Mouse (Mus musculus) lung, adult 2 months (tissue): ENCODE measurements around the gene Tra2a. TPM values are rescaled to one million over a fixed set of nuclear protein-coding genes. Genes with fewer than 3 reads are reported as not detected.

Experiments used
- DNase-seq: peaks from one replicate; pipeline ENCODE4 v3.0.0; 2022
- H3K4me1 ChIP-seq: fragments of 200-500 bp; 2 replicates; pipeline ENCODE4 v1.6.1; 2011; ENCODE audit warnings: low read length; ENCODE audit not compliant: control insufficient read depth, insufficient read depth
- H3K4me3 ChIP-seq: fragments of 200-500 bp; replicated peaks from 2 replicates; pipeline ENCODE3; 2011; ENCODE audit warnings: low read depth, mild to moderate bottlenecking, control low read depth, low read length; ENCODE audit errors: extremely low read depth
- CTCF ChIP-seq: fragments of 200-500 bp; IDR thresholded peaks from 2 replicates; pipeline ENCODE4 v1.5.1; 2011; ENCODE audit warnings: mild to moderate bottlenecking, low read length, control low read depth; ENCODE audit not compliant: insufficient read depth
- POLR2A ChIP-seq: fragments of 200-500 bp; IDR thresholded peaks from 2 replicates; pipeline ENCODE4 v1.6.1; 2011; ENCODE audit warnings: low read depth, mild to moderate bottlenecking, control low read depth, low read length, borderline replicate concordance; ENCODE audit errors: extremely low read depth
- WGBS: fragments of 180-500 bp; shearing (Covaris S2); methylation state at CpG from one replicate; pipeline ENCODE4 v1.1.7; 2018; 5-methylcytosine and 5-hydroxymethylcytosine counted together
- polyA plus RNA-seq: library from polyadenylated mRNA; depleted of rRNA; stranded (reverse); fragments of >200 nt; gene quantifications from 2 replicates; pipeline ENCODE4 v1.2.3, GENCODE M21; 2012; rRNA removed

Gene Tra2a
- polyA plus RNA-seq, 1 experiment: 41.0 TPM

GRCm38 (mm10) chr6:49206416-49206815 lies 57.4 kb downstream of the Tra2a start:
- DNase-seq: no peak
- Histone ChIP-seq H3K4me3 (no peak overlapping the region), H3K4me1 (peaks cover 4% of the 10 kb centered on the region; the same call in 1 of the 2 replicates)
- 86% methylated on average over 1 of the region's 1 CpGs for WGBS
- TF ChIP-seq CTCF: no peak
- TF ChIP-seq POLR2A: no peak

GRCm38 (mm10) chr6:49195188-49195587 lies 68.6 kb downstream of the Tra2a start:
- no peak for DNase-seq
- WGBS: 91% methylated on average over 10 of the region's 10 CpGs
- TF ChIP-seq POLR2A (no peak), CTCF (no peak)

DNA sequence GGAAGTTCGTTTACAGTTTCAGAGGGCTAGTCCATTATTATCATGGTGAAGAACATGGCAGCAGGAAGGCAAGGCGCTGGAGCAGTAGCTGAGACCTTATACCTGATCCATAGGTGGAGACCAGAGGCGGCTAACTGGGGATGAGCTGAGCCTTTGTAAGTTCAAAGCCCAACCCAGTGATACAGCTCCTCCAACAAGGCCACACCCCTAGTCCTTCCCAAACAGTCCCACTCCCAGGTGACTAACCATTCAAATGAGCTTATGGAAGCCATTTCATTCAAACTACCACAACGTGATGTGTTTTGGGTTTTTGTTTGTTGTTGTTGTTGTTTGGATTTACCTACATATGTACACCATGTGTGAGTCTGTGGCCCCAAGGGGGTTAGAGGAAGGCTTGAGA lies 69.3 kb downstream of the Tra2a start:
- TF ChIP-seq POLR2A (no peak), CTCF (no peak)
- H3K4me1 ChIP-seq: no peaks in the 10 kb centered on the region
- 97% methylated on average over 4 of the region's 4 CpGs for WGBS
- DNase-seq: no peak
- H3K4me3 ChIP-seq: no peak overlapping the region

More at GRCm38 (mm10) chr6:49195188-49195587, 68.6 kb downstream of the Tra2a start:
- H3K4me1 ChIP-seq: no peaks in the 10 kb centered on the region
- no peak overlapping the region for H3K4me3 ChIP-seq

Other genes starting within 250 kb of the Tra2a start
- gene Gpnmb, start 227.5 kb downstream of the Tra2a start, polyA plus RNA-seq: 25.7 and 28.8 TPM in 2 replicates
- 11.5 and 12.6 TPM in 2 replicates for gene Malsu1, start 190.2 kb downstream of the Tra2a start, polyA plus RNA-seq
- gene Igf2bp3, start 49.1 kb downstream of the Tra2a start, polyA plus RNA-seq: 0.03 and 0.07 TPM in 2 replicates
- 5.0 and 5.7 TPM in 2 replicates for gene Ccdc126, start 55.2 kb upstream of the Tra2a start, polyA plus RNA-seq
- gene Fam221a, start 103.7 kb upstream of the Tra2a start, polyA plus RNA-seq: 8.6 and 11.6 TPM in 2 replicates
- not detected in 2 replicates for gene Stk31, start 131.6 kb upstream of the Tra2a start, polyA plus RNA-seq